Mouse (Mus musculus) adipose tissue, adult 10 weeks (tissue): ENCODE data around the gene Chil1. TPM values are rescaled to one million over a fixed set of nuclear protein-coding genes. Genes with fewer than 3 reads are reported as not detected.

Experiments
- polyA plus RNA-seq: library from polyadenylated mRNA; stranded (reverse); fragments of 350-450 nt; fragmentation: Illumina TruSeq; extraction: RNeasy Lipid Tissue Mini Kit (QIAGEN cat#74804); gene quantifications from one replicate; pipeline ENCODE4 v1.2.3, GENCODE M21; 2014; ENCODE audit warnings: low read depth, low replicate concordance

The Chil1 gene
- polyA plus RNA-seq = 0.86 TPM

DNA sequence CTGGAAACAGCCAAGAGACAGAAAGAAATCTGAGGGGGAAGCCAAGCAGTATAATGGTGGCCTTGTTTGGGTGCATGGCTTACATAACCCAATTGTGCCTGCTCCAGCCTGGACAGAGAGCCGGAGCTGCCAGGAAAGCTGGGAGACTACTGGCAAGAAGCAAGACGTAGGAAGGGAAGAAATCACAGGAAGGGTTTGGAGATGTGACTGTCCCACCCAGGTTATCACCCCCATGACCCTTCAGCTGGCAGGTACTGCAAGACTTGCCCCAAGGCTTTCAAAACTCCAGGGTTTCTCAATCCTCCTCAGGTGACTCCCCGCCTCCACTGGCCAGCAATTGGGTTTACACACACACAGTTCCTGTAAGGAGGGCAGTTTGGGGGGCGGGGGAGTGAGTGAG lies at the start of gene Chil1:
Chil1 (plus strand) TSS at position 152 of the 400 bp plus-strand sequence.

DNA sequence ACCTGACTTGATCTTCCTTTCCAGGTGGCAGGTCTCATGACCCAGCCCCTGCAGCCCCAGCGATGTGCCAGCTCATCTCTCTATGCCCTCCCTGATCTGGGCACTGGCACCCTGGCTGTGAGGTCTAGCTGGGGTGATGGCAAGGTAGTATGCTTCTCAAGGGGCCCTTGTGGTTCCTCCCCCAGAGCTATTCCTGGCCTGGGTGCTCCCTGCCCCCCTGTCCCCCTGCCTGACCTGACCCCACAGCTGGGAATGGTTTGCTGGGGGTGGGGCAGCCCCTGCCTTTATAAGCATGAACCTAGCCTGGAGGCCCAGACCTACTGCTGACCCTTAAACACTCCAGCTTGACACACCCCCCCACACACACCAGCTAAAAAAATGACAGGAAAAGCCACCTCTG lies 11.2 kb downstream of the Chil1 start, which contains the start of gene Mybph:
Mybph (plus strand) TSS at position 323 of the 400 bp plus-strand sequence.

DNA sequence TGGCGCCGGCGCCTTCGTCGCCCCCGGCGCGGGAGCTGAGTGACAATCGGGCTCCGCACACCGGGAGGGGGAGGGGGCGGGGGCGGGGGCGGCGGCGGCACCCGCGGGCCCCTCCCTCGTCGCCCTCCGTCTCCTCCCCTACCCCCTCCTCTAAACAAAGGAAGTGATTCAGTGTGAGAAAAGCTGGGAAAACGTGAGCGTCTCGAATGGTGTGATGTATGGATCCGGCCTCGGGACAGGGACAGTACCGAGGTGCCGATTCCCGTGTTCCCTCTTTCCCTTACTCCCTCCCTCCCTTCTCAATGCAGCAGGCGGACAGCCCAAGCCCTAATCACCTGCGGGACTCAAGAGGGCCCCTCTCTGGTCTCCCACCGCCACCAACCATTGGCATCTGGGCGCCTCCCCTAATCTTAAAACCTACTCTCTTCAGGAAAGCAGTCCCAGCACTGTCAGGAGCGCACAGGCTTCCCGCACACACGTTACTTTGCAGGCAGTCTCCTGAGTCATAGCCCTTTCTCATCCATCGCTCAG lies 53.5 kb downstream of the Chil1 start, which contains the start of gene Adora1:
Adora1 (minus strand) TSS at position 41 of the 531 bp plus-strand sequence.

Other genes starting within 250 kb of the Chil1 start
- 97.5 TPM for gene Fmod, start 144.9 kb upstream of the Chil1 start, polyA plus RNA-seq
- 46.4 TPM for gene Btg2, start 103.1 kb upstream of the Chil1 start, polyA plus RNA-seq
- gene Chit1, start 70.9 kb upstream of the Chil1 start, polyA plus RNA-seq = 0.17 TPM
- gene Mybph, start 11.3 kb downstream of the Chil1 start, polyA plus RNA-seq = not detected
- 26.5 TPM for gene Adora1, start 53.3 kb downstream of the Chil1 start, polyA plus RNA-seq
- not detected for gene Myog, start 107.8 kb downstream of the Chil1 start, polyA plus RNA-seq
- gene Ppfia4, start 150.8 kb downstream of the Chil1 start, polyA plus RNA-seq = 2.8 TPM
- 41.2 TPM for gene Tmem183a, start 179.8 kb downstream of the Chil1 start, polyA plus RNA-seq
- 0.45 TPM for gene 4933406M09Rik, start 203.8 kb downstream of the Chil1 start, polyA plus RNA-seq
- 34.4 TPM for gene Cyb5r1, start 223.4 kb downstream of the Chil1 start, polyA plus RNA-seq
- 99.6 TPM for gene Adipor1, start 233.2 kb downstream of the Chil1 start, polyA plus RNA-seq